Mouse (Mus musculus) testis, adult 2 months (tissue): ENCODE measurements around the gene Tmod3.

ENCODE experiments used
- CTCF ChIP-seq: fragments of 200-500 bp; IDR thresholded peaks from 2 replicates; pipeline ENCODE4 v1.5.1; 2012; ENCODE audit warnings: low read depth, mild to moderate bottlenecking, inconsistent platforms, low read length, moderate library complexity; ENCODE audit not compliant: control insufficient read depth, insufficient read depth, insufficient replicate concordance
- POLR2A ChIP-seq: fragments of 200-500 bp; IDR thresholded peaks from 2 replicates; pipeline ENCODE4 v1.6.1; 2012; ENCODE audit warnings: low read depth, mild to moderate bottlenecking, inconsistent platforms, low read length, moderate library complexity; ENCODE audit not compliant: control insufficient read depth

DNA sequence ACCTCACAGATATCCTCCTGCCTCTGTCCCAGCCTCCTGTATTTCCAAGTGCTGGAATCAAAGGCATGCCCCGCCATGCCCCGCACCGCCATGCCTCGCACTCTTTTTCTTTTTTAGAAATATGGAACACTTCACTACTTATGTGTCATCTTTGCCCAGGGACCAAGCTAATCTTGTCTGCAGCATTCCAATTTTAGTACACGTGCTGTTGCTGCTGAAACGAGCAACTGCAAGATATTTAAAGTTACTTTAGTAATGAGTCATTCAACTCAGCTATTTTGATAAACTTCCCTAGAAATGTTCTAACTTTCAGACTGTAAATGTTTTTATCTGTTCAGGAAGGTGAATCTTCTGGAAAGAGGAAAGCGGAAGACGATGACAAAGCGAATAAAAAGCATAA is 93.6 kb downstream of the Tmod3 start:
- TF ChIP-seq CTCF (no peak), POLR2A (no peak)
